19 mouse cellular contexts compared by ENCODE assay signal in the genomic region with DNA sequence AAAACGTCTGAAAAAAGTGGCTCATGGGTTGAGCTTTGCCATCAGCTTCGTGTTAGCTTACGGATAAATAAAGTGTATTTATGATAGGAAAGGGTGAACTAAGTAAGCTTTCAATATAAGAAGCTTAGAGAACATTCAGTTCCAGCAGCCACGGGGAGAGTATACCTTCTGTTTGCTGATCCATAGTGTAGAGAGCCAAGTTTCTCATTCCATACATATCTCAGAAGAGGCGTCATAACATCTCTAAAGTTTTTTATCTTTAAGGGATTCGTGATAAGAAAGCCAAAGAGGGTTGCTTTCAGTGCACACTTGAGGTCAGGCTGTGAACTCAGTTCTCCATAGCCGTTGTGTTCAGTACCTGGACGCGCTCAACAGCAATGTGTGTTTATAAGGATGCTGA.
"Had no signal": no experiment of that assay in that cellular context is flagged by ENCODE, and none has a peak within 500 bp of the region (broad histone marks: within the 10 kb centered on the region; RNA-seq: fewer than 3 reads in every experiment).

No protein-coding gene starts in this region.

- ATAC-seq: liver, embryonic 12.5 days; midbrain, embryonic 16.5 days had no signal

- H3K27ac ChIP-seq: liver, embryonic 12.5 days; liver, embryonic 14.5 days; lung, embryonic 15.5 days; midbrain, embryonic 10.5 days; midbrain, embryonic 12.5 days; neural tube, embryonic 13.5 days; neural tube, embryonic 15.5 days had no signal

- H3K27me3 ChIP-seq: liver, embryonic 12.5 days; lung, embryonic 15.5 days; midbrain, embryonic 12.5 days; neural tube, embryonic 13.5 days; neural tube, embryonic 15.5 days had no signal

- H3K4me3 ChIP-seq: liver, embryonic 12.5 days; lung, embryonic 15.5 days; midbrain, embryonic 10.5 days; midbrain, embryonic 12.5 days; myocyte; neural tube, embryonic 13.5 days; neural tube, embryonic 15.5 days had no signal

- H3K9me3 ChIP-seq: liver, embryonic 12.5 days; lung, embryonic 15.5 days; midbrain, embryonic 10.5 days; midbrain, embryonic 12.5 days; neural tube, embryonic 13.5 days; neural tube, embryonic 15.5 days had no signal

- H3K4me1 ChIP-seq: liver, embryonic 12.5 days; lung, embryonic 15.5 days; midbrain, embryonic 10.5 days; midbrain, embryonic 12.5 days; neural tube, embryonic 13.5 days; neural tube, embryonic 15.5 days had no signal

- H3K4me2 ChIP-seq: liver, embryonic 12.5 days; lung, embryonic 15.5 days; midbrain, embryonic 12.5 days; neural tube, embryonic 13.5 days; neural tube, embryonic 15.5 days had no signal

- H3K36me3 ChIP-seq: liver, embryonic 12.5 days; neural tube, embryonic 15.5 days had no signal

- DNase-seq: lung, postnatal 10 days; midbrain, embryonic 14.5 days; retina, postnatal 1 day; right cerebral cortex, adult 18-20 months; right cerebral cortex, postnatal 25 days; right cerebral cortex, postnatal 4 days; spleen, adult 18-20 months; thymus, adult 18-20 months; thymus, postnatal 14 days; thymus, postnatal 36 days had no signal

- H3K9ac ChIP-seq: liver, embryonic 12.5 days; liver, embryonic 14.5 days; lung, embryonic 15.5 days; midbrain, embryonic 12.5 days; neural tube, embryonic 13.5 days; neural tube, embryonic 15.5 days had no signal
